In genomic region chr1:132786866-132787265, GRCm38 (mm10) we compare ENCODE assay signal across 11 mouse cellular contexts. TPM values are rescaled to one million over a fixed set of nuclear protein-coding genes. Genes with fewer than 3 reads are reported as not detected.
DNase-seq lines count a peak whose midpoint lies in the region; ATAC-seq and TF ChIP-seq lines count a peak whose summit lies in the region.
"Had no signal": no experiment of that assay in that cellular context is flagged by ENCODE, and none has a peak within 500 bp of the region (broad histone marks: within the 10 kb centered on the region; RNA-seq: fewer than 3 reads in every experiment).

No protein-coding gene starts in this region.

- H3K4me1 ChIP-seq in liver, embryonic 11.5 days (replicated peaks; ENCODE audit: control insufficient read depth, insufficient read depth, low read length) = no peaks in the 10 kb centered on the region
- peaks cover 5% of the 10 kb centered on the region; the same call in 1 of the 2 replicates for H3K4me1 ChIP-seq in limb, embryonic 14.5 days (ENCODE audit: control insufficient read depth, insufficient read depth, low read length)
- H3K4me1 ChIP-seq: megakaryocyte, embryonic 14.5 days had no signal

- H3K9me3 ChIP-seq in liver, embryonic 11.5 days (ENCODE audit: control insufficient read depth, low read length) = no peaks in the 10 kb centered on the region
- H3K9me3 ChIP-seq in limb, embryonic 14.5 days (ENCODE audit: control insufficient read depth, low read length) = no peaks in the 10 kb centered on the region
- H3K9me3 ChIP-seq: limb, embryonic 15.5 days; megakaryocyte, embryonic 14.5 days had no signal

- no peak overlapping the region for H3K9ac ChIP-seq in liver, embryonic 11.5 days (ENCODE audit: low read depth, low read length)
- H3K9ac ChIP-seq in limb, embryonic 14.5 days (ENCODE audit: low read depth, low read length, severe bottlenecking) = no peak overlapping the region
- H3K9ac ChIP-seq: limb, embryonic 15.5 days had no signal

- H3K27me3 ChIP-seq in liver, embryonic 11.5 days (replicated peaks; ENCODE audit: control insufficient read depth, insufficient read depth, low read length) = no peaks in the 10 kb centered on the region
- no peaks in the 10 kb centered on the region for H3K27me3 ChIP-seq in limb, embryonic 14.5 days (ENCODE audit: control insufficient read depth, insufficient read depth, low read length)
- H3K27me3 ChIP-seq: limb, embryonic 15.5 days had no signal

- 72% methylated on average over 5 of the region's 5 CpGs for WGBS in liver, embryonic 11.5 days
- 25% methylated on average over 5 of the region's 5 CpGs for WGBS in limb, embryonic 14.5 days

- TF ChIP-seq POLR2A in limb, embryonic 14.5 days (IDR thresholded peaks at IDR 0.05; ENCODE audit: borderline replicate concordance, extremely low read depth, insufficient read depth, insufficient read length) = no peak

- peak; percentile 32 for DNase-seq in cerebellum, adult 11-12 months
- DNase-seq in cerebellum, adult 11 months = no peak
- DNase-seq in liver, embryonic 11.5 days (ENCODE audit: low spot score) = peak; percentile 10
- no peak for DNase-seq in liver
- peak; percentile 53 to 80 for DNase-seq in heart, adult 9 months (ENCODE audit: low spot score in 2 of 2)
- DNase-seq in limb, embryonic 14.5 days (ENCODE audit: low spot score) = peak; percentile 59
- DNase-seq in urinary bladder, postnatal 10 days (ENCODE audit: low spot score) = no peak
- DNase-seq in urinary bladder, postnatal 14 days (ENCODE audit: low spot score) = no peak

- no peak for ATAC-seq in liver, embryonic 11.5 days (replicated peaks; ENCODE audit: low FRiP score)
- no peak for ATAC-seq in limb, embryonic 14.5 days (ENCODE audit: low FRiP score, low read depth)

- no peak overlapping the region for H3K4me2 ChIP-seq in liver, embryonic 11.5 days
- no peak overlapping the region for H3K4me2 ChIP-seq in limb, embryonic 14.5 days (replicated peaks; ENCODE audit: low read depth, low read length, severe bottlenecking)
- H3K4me2 ChIP-seq: limb, embryonic 15.5 days had no signal

- H3K4me3 ChIP-seq in liver, embryonic 11.5 days (ENCODE audit: low read depth, low read length) = no peak overlapping the region
- H3K4me3 ChIP-seq in limb, embryonic 14.5 days (replicated peaks; ENCODE audit: low read length) = no peak overlapping the region
- H3K4me3 ChIP-seq: limb, embryonic 15.5 days; megakaryocyte, embryonic 14.5 days had no signal

- no peaks in the 10 kb centered on the region for H3K36me3 ChIP-seq in liver, embryonic 11.5 days (ENCODE audit: control insufficient read depth, insufficient read depth, low read length)
- H3K36me3 ChIP-seq in limb, embryonic 14.5 days (ENCODE audit: control insufficient read depth, insufficient read depth, low read length) = no peaks in the 10 kb centered on the region
- H3K36me3 ChIP-seq: limb, embryonic 15.5 days had no signal

- H3K27ac ChIP-seq in liver, embryonic 11.5 days (ENCODE audit: low read depth, low read length) = no peak overlapping the region
- no peak overlapping the region for H3K27ac ChIP-seq in limb, embryonic 14.5 days (replicated peaks; ENCODE audit: low read depth, low read length)
- H3K27ac ChIP-seq: kidney, postnatal 0 days; limb, embryonic 15.5 days had no signal

RNA-seq across cellular contexts. Expression of gene Nfasc, which starts 45.3 kb away (rescaled TPM):
- polyA plus RNA-seq in liver, embryonic 11.5 days (2014; fragmentation: Nextera tagmentation; extraction: Ambion mirVana) = 0.14 and 0.36 TPM in 2 replicates
- polyA plus RNA-seq in limb, embryonic 14.5 days (2012; rRNA removed) = 1.0 and 1.1 TPM in 2 replicates
- polyA plus RNA-seq in limb, embryonic 14.5 days (2014; fragmentation: Nextera tagmentation; extraction: Ambion mirVana) = 0.33 and 0.34 TPM in 2 replicates

Comparison
In these comparisons a context has a peak if more than half of its experiments do, and no peak if none do; other contexts are left out.
1. DNase-seq: peak in cerebellum, adult 11-12 months (single experiment), liver, embryonic 11.5 days (single experiment), heart, adult 9 months (2 of 2) and limb, embryonic 14.5 days (single experiment); none in cerebellum, adult 11 months (single experiment), liver (single experiment), urinary bladder, postnatal 10 days (single experiment) and urinary bladder, postnatal 14 days (single experiment).